Mouse (Mus musculus): ENCODE measurements at regions not wholly inside any gene's neighbourhood (a gene's known extent, or its start where the extent isn't known, plus 50 kb on each side); places are given as distances from the start of the nearest gene placed in this dataset.

GRCm38 (mm10) chr3:14952169-14952729 lies 66.2 kb downstream of the Car2 start:
- no peak for DNase-seq (ENCODE audit: low spot score)

GRCm38 (mm10) chr3:14952951-14953350 lies 66.9 kb downstream of the Car2 start:
- DNase-seq (ENCODE audit: low spot score): no peak

GRCm38 (mm10) chr3:14957481-14957880 lies 71.4 kb downstream of the Car2 start:
- DNase-seq (ENCODE audit: low spot score): no peak

- no peak for DNase-seq (ENCODE audit: low spot score)
Measured at GRCm38 (mm10) chr3:14958277-14958676, 72.2 kb downstream of the Car2 start.

- no peak for DNase-seq (ENCODE audit: low spot score)
Measured at GRCm38 (mm10) chr3:14959586-14959985, 73.5 kb downstream of the Car2 start.

GRCm38 (mm10) chr3:14964795-14965194 lies 78.7 kb downstream of the Car2 start:
- no peak for DNase-seq (ENCODE audit: low spot score)

GRCm38 (mm10) chr3:14965438-14966044 lies 79.5 kb downstream of the Car2 start:
- no peak for DNase-seq (ENCODE audit: low spot score)

GRCm38 (mm10) chr3:14967235-14967634 lies 81.2 kb downstream of the Car2 start:
- DNase-seq (ENCODE audit: low spot score): no peak

- DNase-seq (ENCODE audit: low spot score): no peak
Measured at GRCm38 (mm10) chr3:14968345-14968744, 82.3 kb downstream of the Car2 start.

- no peak for DNase-seq (ENCODE audit: low spot score)
Measured at GRCm38 (mm10) chr3:14969698-14970097, 83.6 kb downstream of the Car2 start.

GRCm38 (mm10) chr3:14971647-14972046 lies 85.6 kb downstream of the Car2 start:
- no peak for DNase-seq (ENCODE audit: low spot score)

- DNase-seq (ENCODE audit: low spot score): no peak
Measured at GRCm38 (mm10) chr3:14974758-14975157, 88.7 kb downstream of the Car2 start.

- no peak for DNase-seq (ENCODE audit: low spot score)
Measured at GRCm38 (mm10) chr3:14975203-14975602, 89.1 kb downstream of the Car2 start.

- no peak for DNase-seq (ENCODE audit: low spot score)
Measured at GRCm38 (mm10) chr3:14979116-14979613, 93.1 kb downstream of the Car2 start.

- DNase-seq (ENCODE audit: low spot score): no peak
Measured at GRCm38 (mm10) chr3:14989635-14990034, 103.6 kb downstream of the Car2 start.

GRCm38 (mm10) chr3:14993936-14994335 lies 107.9 kb downstream of the Car2 start:
- DNase-seq (ENCODE audit: low spot score): no peak

- DNase-seq (ENCODE audit: low spot score): no peak
Measured at GRCm38 (mm10) chr3:14997241-14997640, 111.2 kb downstream of the Car2 start.

- DNase-seq (ENCODE audit: low spot score): no peak
Measured at GRCm38 (mm10) chr3:14998521-14998920, 112.4 kb downstream of the Car2 start.

GRCm38 (mm10) chr3:14999411-14999810 lies 113.3 kb downstream of the Car2 start:
- DNase-seq (ENCODE audit: low spot score): no peak

- DNase-seq (ENCODE audit: low spot score): no peak
Measured at GRCm38 (mm10) chr3:14999914-15000313, 113.8 kb downstream of the Car2 start.

- DNase-seq (ENCODE audit: low spot score): no peak
Measured at GRCm38 (mm10) chr3:15000657-15001056, 114.6 kb downstream of the Car2 start.

- DNase-seq (ENCODE audit: low spot score): no peak
Measured at GRCm38 (mm10) chr3:15007821-15008220, 121.7 kb downstream of the Car2 start.

GRCm38 (mm10) chr3:15008501-15008900 lies 122.4 kb downstream of the Car2 start:
- DNase-seq (ENCODE audit: low spot score): no peak

GRCm38 (mm10) chr3:15009747-15010146 lies 123.7 kb downstream of the Car2 start:
- DNase-seq (ENCODE audit: low spot score): no peak

Measured in spleen, adult 12 weeks (tissue).